Mouse (Mus musculus): Measurements from ENCODE around the gene Rabl6.

DNA sequence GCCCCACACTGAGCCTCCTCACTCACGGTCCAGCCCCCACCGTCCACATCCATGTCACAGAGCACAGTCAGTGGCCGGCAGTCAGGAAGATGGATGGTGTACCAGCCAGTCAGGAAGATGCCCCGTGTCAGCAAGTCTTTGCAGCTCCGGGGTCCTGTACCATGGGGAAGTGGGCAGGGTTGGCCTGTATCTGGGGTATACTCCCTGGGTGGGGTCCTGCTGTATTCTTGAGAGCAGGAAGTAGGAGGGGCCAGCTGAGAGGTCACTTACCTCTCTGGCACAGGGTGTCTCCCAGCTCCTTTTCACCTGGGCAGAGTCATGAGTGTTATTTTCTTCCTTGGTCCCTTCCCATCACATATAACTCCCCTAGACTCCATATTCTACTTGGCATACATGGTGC lies 17.7 kb upstream of the Rabl6 start:
- TF ChIP-seq POLR2A (IDR thresholded peaks at IDR 0.05; ENCODE audit: extremely low read depth, insufficient read depth, low read length) (no peak), CTCF (IDR thresholded peaks at IDR 0.05; ENCODE audit: extremely low read depth, insufficient read depth, low read length) (no peak)

Data from cortical plate, adult 2 months (tissue).